Mouse (Mus musculus): ENCODE results near the gene Mus81.
A peak's percentile ranks its signal among the peaks of the same experiment; 100 is the strongest.

Gene Mus81

DNA sequence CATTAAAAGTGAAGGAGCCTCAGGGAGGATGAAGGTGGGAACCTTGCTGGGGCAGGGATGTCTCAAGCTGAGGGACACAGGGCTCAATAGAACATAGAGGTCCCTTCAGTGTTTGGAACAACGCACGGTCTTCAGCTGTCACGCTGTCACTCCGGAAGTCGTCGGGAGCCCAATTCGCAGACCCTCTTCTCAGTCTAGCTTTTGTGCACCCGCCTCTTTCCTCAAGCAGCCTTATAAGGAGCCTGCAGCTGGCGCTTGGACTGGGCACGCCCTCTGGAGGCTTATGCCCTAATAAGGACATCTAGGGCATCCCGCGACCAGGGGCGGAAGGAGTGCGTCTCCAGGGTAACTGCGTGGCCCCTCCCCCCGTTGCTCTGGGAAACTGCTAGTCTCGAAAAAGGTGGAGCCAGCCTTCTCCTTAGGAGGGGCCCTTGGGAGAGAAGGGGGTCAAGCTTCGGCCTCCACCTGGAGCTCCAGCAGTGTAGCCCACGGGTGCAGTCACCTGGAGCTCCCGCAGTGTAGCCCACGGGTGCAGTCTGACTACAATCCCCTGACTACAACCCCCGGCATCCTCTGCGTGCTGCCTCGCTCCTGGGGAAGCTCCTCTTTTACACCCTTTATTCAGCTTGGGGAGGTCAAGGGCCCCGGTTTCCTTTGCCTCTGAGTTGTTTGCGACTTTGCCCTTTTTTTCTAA is 823 bp upstream of the Mus81 start:
- Histone ChIP-seq H3K4me3 (replicated peaks; ENCODE audit: low read length) (peak overlapping the region; percentile 97), H3K4me1 (replicated peaks; ENCODE audit: low read depth, low read length) (peaks cover 70% of the 10 kb centered on the region), H3K36me3 (ENCODE audit: insufficient read depth, low read length) (peaks cover 52% of the 10 kb centered on the region), H3K27me3 (ENCODE audit: insufficient read depth, low read length) (no peaks in the 10 kb centered on the region), H3K9me3 (ENCODE audit: low read length) (no peaks in the 10 kb centered on the region)
- TF ChIP-seq POU5F1 (IDR thresholded peaks at IDR 0.05; ENCODE audit: borderline replicate concordance, low read length) (no peak), NANOG (IDR thresholded peaks at IDR 0.05; ENCODE audit: borderline replicate concordance, low read length) (no peak), CTCF (conservative IDR thresholded peaks at IDR 0.05; ENCODE audit: low read length) (no peak)

DNA sequence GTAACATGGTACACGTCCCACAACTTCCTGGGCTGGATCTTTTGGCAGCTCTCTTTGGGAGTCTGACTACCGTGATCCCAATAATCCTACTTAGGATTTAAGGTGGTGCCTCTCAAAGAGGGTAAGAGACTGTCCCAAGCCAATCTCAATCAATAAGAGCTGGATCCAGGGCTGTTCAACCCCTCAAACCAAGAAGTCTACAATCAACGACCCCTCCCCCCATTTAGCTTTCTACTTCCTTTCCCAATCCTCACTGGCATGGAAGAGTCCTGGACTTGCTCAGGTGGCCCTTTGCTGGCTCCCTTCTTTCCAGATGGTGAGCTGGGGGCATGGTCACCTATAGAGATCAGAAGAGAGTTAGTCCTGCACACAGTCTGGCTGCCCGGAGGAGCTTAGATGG is 1.4 kb downstream of the Mus81 start:
- Histone ChIP-seq H3K4me3 (replicated peaks; ENCODE audit: low read length) (no peak overlapping the region), H3K4me1 (replicated peaks; ENCODE audit: low read depth, low read length) (peaks cover 64% of the 10 kb centered on the region), H3K9me3 (ENCODE audit: low read length) (no peaks in the 10 kb centered on the region), H3K27me3 (ENCODE audit: insufficient read depth, low read length) (no peaks in the 10 kb centered on the region), H3K36me3 (ENCODE audit: insufficient read depth, low read length) (peaks cover 50% of the 10 kb centered on the region)
- TF ChIP-seq NANOG (IDR thresholded peaks at IDR 0.05; ENCODE audit: borderline replicate concordance, low read length) (no peak), POU5F1 (IDR thresholded peaks at IDR 0.05; ENCODE audit: borderline replicate concordance, low read length) (no peak), CTCF (conservative IDR thresholded peaks at IDR 0.05; ENCODE audit: low read length) (no peak)

DNA sequence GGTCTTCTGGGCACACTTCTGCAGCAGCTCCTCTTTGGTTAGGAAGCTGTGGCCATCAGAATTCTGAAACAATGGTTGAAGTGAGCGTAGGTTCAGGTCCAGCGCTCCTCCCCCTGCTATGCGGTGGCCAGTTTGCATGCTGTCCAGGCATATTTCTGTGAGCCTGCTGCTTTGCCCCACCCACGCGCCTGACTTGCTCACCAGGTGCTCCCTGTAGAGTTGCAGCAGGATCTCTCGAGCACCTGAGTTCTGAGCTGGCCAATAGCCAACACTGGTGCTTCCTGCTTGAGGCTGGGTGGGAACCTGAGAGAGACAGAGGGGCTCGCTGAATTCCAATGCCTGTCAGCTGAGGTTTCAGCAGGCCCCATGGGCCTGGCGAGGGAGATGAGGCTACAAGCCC is 1.9 kb downstream of the Mus81 start:
- no peaks in the 10 kb centered on the region for H3K9me3 ChIP-seq (ENCODE audit: low read length)
- H3K27me3 ChIP-seq (ENCODE audit: insufficient read depth, low read length): no peaks in the 10 kb centered on the region
- H3K4me1 ChIP-seq (replicated peaks; ENCODE audit: low read depth, low read length): peaks cover 62% of the 10 kb centered on the region
- no peak overlapping the region for H3K4me3 ChIP-seq (replicated peaks; ENCODE audit: low read length)
- peaks cover 51% of the 10 kb centered on the region for H3K36me3 ChIP-seq (ENCODE audit: insufficient read depth, low read length)
- no peak for TF ChIP-seq POU5F1 (IDR thresholded peaks at IDR 0.05; ENCODE audit: borderline replicate concordance, low read length)

DNA sequence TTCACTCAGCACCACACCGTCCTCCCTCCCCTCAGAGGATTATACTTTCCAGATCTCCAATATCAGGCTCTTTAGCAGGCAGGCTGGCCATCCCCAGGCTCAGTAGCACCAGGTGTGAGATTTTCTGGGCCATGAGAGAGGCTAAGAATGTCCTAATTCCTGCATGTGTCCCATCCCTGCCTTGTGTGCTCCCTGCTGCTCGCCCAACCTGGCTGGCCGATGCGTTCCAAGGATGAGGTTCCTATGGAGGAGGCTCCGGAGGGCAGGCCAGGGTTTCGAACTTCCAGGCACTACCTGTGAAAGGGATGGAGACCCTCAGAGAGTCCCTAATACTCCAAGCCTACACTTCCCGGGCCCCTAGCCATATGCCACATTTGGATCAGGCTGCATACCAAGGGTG is 2.4 kb downstream of the Mus81 start:
- TF ChIP-seq POU5F1 (IDR thresholded peaks at IDR 0.05; ENCODE audit: borderline replicate concordance, low read length): no peak
- no peak for TF ChIP-seq NANOG (IDR thresholded peaks at IDR 0.05; ENCODE audit: borderline replicate concordance, low read length)
- TF ChIP-seq CTCF (conservative IDR thresholded peaks at IDR 0.05; ENCODE audit: low read length): no peak
- Histone ChIP-seq H3K27me3 (ENCODE audit: insufficient read depth, low read length) (no peaks in the 10 kb centered on the region), H3K36me3 (ENCODE audit: insufficient read depth, low read length) (peaks cover 55% of the 10 kb centered on the region), H3K4me3 (replicated peaks; ENCODE audit: low read length) (no peak overlapping the region), H3K9me3 (ENCODE audit: low read length) (no peaks in the 10 kb centered on the region), H3K4me1 (replicated peaks; ENCODE audit: low read depth, low read length) (peaks cover 62% of the 10 kb centered on the region)

DNA sequence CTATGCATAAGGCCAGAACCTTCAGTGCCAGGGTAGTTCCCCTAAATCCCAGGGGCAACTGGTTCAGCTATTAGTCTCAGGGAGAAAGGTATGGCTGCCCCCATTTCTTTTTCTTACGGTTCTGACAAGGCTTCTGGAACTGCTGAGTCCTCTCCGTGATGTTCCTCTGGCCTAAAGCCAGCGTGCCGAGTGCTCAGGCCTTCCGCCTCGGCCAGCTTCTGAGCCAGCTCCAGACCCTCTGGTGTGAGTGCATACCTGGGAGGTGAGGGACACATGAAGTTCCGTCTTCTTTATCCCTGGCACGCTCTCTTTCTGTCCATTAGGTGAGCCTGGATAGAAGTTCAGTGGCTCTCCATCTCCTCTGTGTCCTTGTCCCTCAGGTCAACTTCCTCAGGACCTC is 2.8 kb downstream of the Mus81 start:
- H3K4me3 ChIP-seq (replicated peaks; ENCODE audit: low read length): no peak overlapping the region
- H3K4me1 ChIP-seq (replicated peaks; ENCODE audit: low read depth, low read length): peaks cover 62% of the 10 kb centered on the region
- no peaks in the 10 kb centered on the region for H3K27me3 ChIP-seq (ENCODE audit: insufficient read depth, low read length)
- H3K9me3 ChIP-seq (ENCODE audit: low read length): no peaks in the 10 kb centered on the region
- TF ChIP-seq POU5F1 (IDR thresholded peaks at IDR 0.05; ENCODE audit: borderline replicate concordance, low read length): no peak
- no peak for TF ChIP-seq NANOG (IDR thresholded peaks at IDR 0.05; ENCODE audit: borderline replicate concordance, low read length)
- TF ChIP-seq CTCF (conservative IDR thresholded peaks at IDR 0.05; ENCODE audit: low read length): no peak
- peaks cover 56% of the 10 kb centered on the region for H3K36me3 ChIP-seq (ENCODE audit: insufficient read depth, low read length)

DNA sequence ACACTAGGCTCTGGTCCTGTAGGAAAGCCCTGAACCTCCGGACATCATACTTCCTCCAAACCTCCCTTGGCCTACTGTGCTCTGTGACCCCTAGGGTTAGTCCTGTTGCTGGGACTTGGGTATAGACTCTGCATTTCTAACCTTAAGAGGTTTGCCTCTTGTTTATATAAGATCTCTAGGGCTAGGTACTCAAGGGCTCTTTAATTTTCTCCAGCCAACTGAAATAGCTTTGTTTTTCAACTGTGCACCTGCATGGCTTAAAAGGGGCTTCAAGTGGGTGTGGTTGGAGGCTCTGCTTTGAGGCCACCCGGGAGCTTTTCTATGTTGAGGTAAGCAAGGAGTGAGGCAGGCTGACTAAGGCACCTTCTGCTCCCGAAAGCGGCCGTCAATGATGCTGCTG is 3.7 kb downstream of the Mus81 start:
- peaks cover 63% of the 10 kb centered on the region for H3K36me3 ChIP-seq (ENCODE audit: insufficient read depth, low read length)
- TF ChIP-seq CTCF (conservative IDR thresholded peaks at IDR 0.05; ENCODE audit: low read length) (no peak), NANOG (IDR thresholded peaks at IDR 0.05; ENCODE audit: borderline replicate concordance, low read length) (no peak), POU5F1 (IDR thresholded peaks at IDR 0.05; ENCODE audit: borderline replicate concordance, low read length) (no peak)
- no peaks in the 10 kb centered on the region for H3K27me3 ChIP-seq (ENCODE audit: insufficient read depth, low read length)
- no peak overlapping the region for H3K4me3 ChIP-seq (replicated peaks; ENCODE audit: low read length)
- peaks cover 57% of the 10 kb centered on the region for H3K4me1 ChIP-seq (replicated peaks; ENCODE audit: low read depth, low read length)
- H3K9me3 ChIP-seq (ENCODE audit: low read length): no peaks in the 10 kb centered on the region

DNA sequence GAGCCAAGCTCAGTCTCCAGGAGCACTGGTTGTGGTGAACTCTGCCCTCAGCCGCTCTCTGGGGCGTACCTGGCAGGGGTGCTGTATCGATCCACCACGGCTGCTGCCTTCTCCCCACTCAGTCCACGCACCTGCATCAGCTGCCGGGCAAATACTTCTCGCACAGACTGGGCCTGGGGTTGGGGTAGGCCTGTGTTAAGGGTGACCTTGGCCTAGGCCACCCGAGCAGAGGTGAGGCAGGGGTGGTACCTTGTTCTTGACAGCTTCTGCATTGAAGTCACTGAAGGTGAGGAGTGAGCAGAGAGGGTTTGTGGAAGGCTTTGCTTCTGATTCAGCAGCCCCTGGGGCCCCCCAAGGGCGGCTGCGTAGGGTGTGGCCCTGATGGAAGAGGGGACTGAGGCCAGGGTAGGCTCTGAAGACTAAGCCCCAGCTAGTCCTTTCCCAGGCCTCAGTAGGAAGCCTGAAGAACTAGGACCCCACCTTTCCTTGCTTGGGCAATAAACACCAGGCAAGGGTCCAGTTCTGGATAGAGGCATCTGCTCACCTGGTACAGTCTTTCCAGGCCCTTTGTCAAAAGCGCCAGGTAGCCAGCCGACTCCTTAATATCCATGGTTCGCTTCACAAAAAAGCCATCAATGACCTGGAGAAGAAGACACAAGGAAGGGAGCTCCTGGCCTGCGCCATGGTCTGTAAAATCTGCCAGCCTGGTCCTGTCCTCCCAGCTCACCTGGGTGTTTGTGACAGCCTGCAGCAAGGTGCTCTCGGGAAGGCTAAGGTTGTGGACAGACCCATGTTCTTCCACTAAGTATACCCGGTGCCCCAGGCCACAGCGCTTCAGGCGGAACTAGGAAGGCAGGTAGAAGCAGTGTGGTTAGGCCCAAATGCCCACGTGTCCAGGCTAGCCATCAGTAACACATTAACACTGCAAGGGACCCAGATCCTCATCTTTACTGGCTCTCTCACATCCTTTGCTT is 4.5 kb downstream of the Mus81 start:
- Histone ChIP-seq H3K4me1 (replicated peaks; ENCODE audit: low read depth, low read length) (peaks cover 52% of the 10 kb centered on the region), H3K36me3 (ENCODE audit: insufficient read depth, low read length) (peaks cover 63% of the 10 kb centered on the region), H3K9me3 (ENCODE audit: low read length) (no peaks in the 10 kb centered on the region), H3K27me3 (ENCODE audit: insufficient read depth, low read length) (no peaks in the 10 kb centered on the region), H3K4me3 (replicated peaks; ENCODE audit: low read length) (no peak overlapping the region)
- TF ChIP-seq NANOG (IDR thresholded peaks at IDR 0.05; ENCODE audit: borderline replicate concordance, low read length): no peak
- no peak for TF ChIP-seq POU5F1 (IDR thresholded peaks at IDR 0.05; ENCODE audit: borderline replicate concordance, low read length)
- no peak for TF ChIP-seq CTCF (conservative IDR thresholded peaks at IDR 0.05; ENCODE audit: low read length)

DNA sequence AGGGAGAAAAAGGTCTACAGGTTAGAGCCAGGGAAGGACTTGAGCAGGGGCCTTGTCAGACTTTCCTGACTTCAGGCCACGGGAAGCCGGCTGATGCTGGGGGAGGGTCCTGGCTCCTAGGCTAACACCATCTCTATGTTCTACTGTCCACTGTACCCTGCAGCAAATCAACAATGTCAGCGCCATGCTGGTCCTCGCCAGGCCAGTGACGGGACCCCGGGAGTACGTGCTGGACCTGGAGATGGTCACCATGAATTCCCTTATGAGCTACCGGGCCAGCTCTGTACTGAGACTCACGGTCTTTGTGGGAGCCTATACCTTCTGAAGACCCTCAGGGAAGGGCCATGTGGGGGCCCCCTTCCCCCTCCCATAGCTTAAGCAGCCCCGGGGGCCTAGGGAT is 6.8 kb downstream of the Mus81 start:
- H3K4me3 ChIP-seq (replicated peaks; ENCODE audit: low read length): no peak overlapping the region

More for the DNA sequence above, 6.8 kb downstream of the Mus81 start:
- Histone ChIP-seq H3K36me3 (ENCODE audit: insufficient read depth, low read length) (peaks cover 63% of the 10 kb centered on the region), H3K4me1 (replicated peaks; ENCODE audit: low read depth, low read length) (peaks cover 43% of the 10 kb centered on the region), H3K9me3 (ENCODE audit: low read length) (no peaks in the 10 kb centered on the region), H3K27me3 (ENCODE audit: insufficient read depth, low read length) (0 out of 2 replicates have a peak, but pooled peaks cover 2% of the 10 kb centered on the region)
- no peak for TF ChIP-seq POU5F1 (IDR thresholded peaks at IDR 0.05; ENCODE audit: borderline replicate concordance, low read length)
- TF ChIP-seq CTCF (conservative IDR thresholded peaks at IDR 0.05; ENCODE audit: low read length): no peak
- no peak for TF ChIP-seq NANOG (IDR thresholded peaks at IDR 0.05; ENCODE audit: borderline replicate concordance, low read length)
